Mouse (Mus musculus) hindbrain, embryonic 15.5 days (tissue): ENCODE results near the gene Vmn1r132. TPM values are rescaled to one million over a fixed set of nuclear protein-coding genes. Genes with fewer than 3 reads are reported as not detected.
"Not testable (repeated sequence)": the region's sequence is repeated elsewhere in the genome, so short reads cannot be mapped to it uniquely, and the experiment has no call there.

Experiments
- ATAC-seq: fragments of 200-750 bp; cut with Nextera tagmentation; 2 replicates; pipeline ENCODE4 v1.8.0; 2017; ENCODE audit warnings: low read depth, moderate number of reproducible peaks, moderate TSS enrichment; ENCODE audit not compliant: low FRiP score
- H3K27ac ChIP-seq: fragments of 300-500 bp; sonication (generic); replicated peaks from 2 replicates; pipeline ENCODE4 v1.5.1; 2015; ENCODE audit warnings: mild to moderate bottlenecking, inconsistent platforms
- H3K27me3 ChIP-seq: fragments of 300-500 bp; sonication (generic); 2 replicates; pipeline ENCODE4 v1.6.1; 2015; ENCODE audit warnings: control low read depth, inconsistent platforms
- H3K36me3 ChIP-seq: fragments of 300-500 bp; sonication (generic); 2 replicates; pipeline ENCODE4 v1.6.1; 2015; ENCODE audit warnings: control low read depth, inconsistent platforms
- H3K4me1 ChIP-seq: fragments of 300-500 bp; sonication (generic); replicated peaks from 2 replicates; pipeline ENCODE4 v1.6.1; 2015; ENCODE audit warnings: control low read depth, inconsistent platforms
- H3K4me2 ChIP-seq: fragments of 300-500 bp; sonication (generic); 2 replicates; pipeline ENCODE4 v1.6.1; 2015; ENCODE audit warnings: moderate library complexity, mild to moderate bottlenecking, inconsistent platforms
- H3K4me3 ChIP-seq: fragments of 300-500 bp; sonication (generic); 2 replicates; pipeline ENCODE4 v1.5.1; 2015; ENCODE audit warnings: mild to moderate bottlenecking, inconsistent platforms
- H3K9ac ChIP-seq: fragments of 300-500 bp; sonication (generic); 2 replicates; pipeline ENCODE4 v1.6.1; 2015; ENCODE audit warnings: inconsistent platforms
- H3K9me3 ChIP-seq: fragments of 300-500 bp; sonication (generic); 2 replicates; pipeline ENCODE4 v1.6.1; 2016; ENCODE audit warnings: control low read depth, inconsistent platforms
- WGBS: fragments of 180-500 bp; shearing (Covaris S2); methylation state at CpG from one replicate; pipeline ENCODE4 v1.1.7; 2015; 5-methylcytosine and 5-hydroxymethylcytosine counted together
- polyA plus RNA-seq: library from polyadenylated mRNA; unstranded; fragments of >200 nt; fragmentation: Nextera tagmentation; extraction: Ambion mirVana; gene quantifications from 2 replicates; pipeline ENCODE4 v1.2.1, GENCODE M21; 2015

Vmn1r132 gene
- polyA plus RNA-seq, result not detected in 2 replicates

- not testable (repeated sequence) for H3K9me3 ChIP-seq, H3K27ac ChIP-seq, H3K9ac ChIP-seq, H3K4me3 ChIP-seq, H3K36me3 ChIP-seq, H3K27me3 ChIP-seq, H3K4me2 ChIP-seq, H3K4me1 ChIP-seq, ATAC-seq
- no CpG with 5 or more reads among the region's 3 CpGs for WGBS
Measured at GRCm38 (mm10) chr7:21613792-21614191, at the start of gene Vmn1r132. Gene Vmn1r132, plus strand, starts transcription at chr7:21614092.

Other genes starting within 250 kb of the Vmn1r132 start
- not detected in 2 replicates for gene Gm6882, start 181.3 kb upstream of the Vmn1r132 start, polyA plus RNA-seq
- gene Vmn1r130, start 102.3 kb upstream of the Vmn1r132 start, polyA plus RNA-seq, result not detected in 2 replicates
- not detected in 2 replicates for gene Vmn1r131, start 68.0 kb upstream of the Vmn1r132 start, polyA plus RNA-seq
- not detected in 2 replicates for gene Gm4175, start 147.4 kb downstream of the Vmn1r132 start, polyA plus RNA-seq
- not detected in 2 replicates for gene Gm4177, start 182.6 kb downstream of the Vmn1r132 start, polyA plus RNA-seq
- gene Vmn1r135, start 218.3 kb downstream of the Vmn1r132 start, polyA plus RNA-seq, result not detected in 2 replicates
- not detected in 2 replicates for gene Gm5725, start 230.2 kb downstream of the Vmn1r132 start, polyA plus RNA-seq